Mouse (Mus musculus) Muller cell, postnatal 12 days (primary cell): Measurements from ENCODE around the gene Tmod1.

ENCODE experiments used
- DNase-seq: peaks from one replicate; pipeline ENCODE4 v3.0.0-alpha.2; 2015; ENCODE audit errors: inconsistent ontology term

Gene Tmod1

DNA sequence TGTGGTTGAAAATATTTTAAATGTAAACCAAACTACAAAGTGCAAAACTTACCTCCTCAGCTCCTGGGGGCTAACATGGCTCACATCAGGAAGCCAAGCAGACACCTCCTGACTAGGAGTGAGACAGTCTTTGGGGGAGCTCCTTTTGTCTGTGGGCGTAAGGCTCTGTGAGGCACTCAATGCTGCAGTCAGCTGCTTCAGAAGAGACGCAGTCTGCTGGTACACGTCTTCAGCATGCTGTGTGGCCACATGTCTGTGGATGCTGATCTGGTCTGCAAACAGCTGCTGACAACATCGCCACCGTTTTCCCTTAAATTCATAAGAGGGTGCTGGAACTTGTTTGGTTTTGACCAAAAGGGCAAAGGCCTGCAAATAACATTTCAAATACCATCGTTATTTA is 93.1 kb downstream of the Tmod1 start:
- no peak for DNase-seq

- peak; percentile 33 for DNase-seq
Measured at GRCm38 (mm10) chr4:46137629-46138286, 99.0 kb downstream of the Tmod1 start.

DNA sequence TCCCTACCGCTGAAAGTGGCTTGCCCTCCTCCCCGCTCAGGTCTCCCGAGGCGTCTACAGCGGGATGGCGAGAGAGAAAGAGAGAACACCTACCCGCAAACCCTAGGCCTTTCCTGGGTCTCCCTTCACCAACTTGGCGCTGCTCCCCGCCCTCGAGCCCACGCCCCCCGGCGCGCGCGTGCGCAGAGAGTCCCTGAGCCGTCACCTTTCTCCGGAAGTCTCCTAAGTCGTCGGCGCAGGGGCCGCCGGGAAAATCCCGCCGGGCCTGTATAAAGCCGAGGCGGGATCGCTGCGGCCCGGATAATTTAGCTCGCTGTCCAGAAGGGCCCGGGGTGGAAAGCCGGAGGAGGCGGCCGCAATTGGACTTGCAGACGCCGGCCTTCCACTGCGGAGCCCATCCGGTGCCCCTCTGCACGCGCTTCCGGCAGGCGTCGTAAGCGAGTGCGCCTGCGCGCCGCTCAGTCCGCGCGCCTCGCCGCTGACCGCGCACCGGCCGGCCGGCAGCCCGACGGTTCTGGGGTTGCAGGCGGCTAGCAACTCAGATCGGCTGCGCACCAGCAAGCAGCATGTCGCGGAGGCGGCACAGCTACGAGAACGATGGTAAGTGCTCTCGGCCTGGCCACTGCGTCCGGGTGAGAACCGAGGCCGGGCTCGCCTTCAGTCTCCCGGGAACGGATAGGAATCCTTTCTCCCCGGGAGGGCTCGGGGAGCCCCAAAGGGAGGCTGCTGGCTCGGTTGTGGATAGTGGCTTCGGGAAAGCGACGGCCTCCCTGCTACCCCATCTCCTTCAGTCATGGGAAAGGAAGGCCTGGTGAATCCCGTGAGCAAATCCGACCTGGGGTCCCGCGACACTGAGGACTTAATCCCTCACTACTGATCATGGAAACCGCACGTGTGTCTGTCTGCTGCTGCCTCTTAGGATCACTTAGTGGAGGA is 99.8 kb downstream of the Tmod1 start, which contains the start of the genes Ncbp1 and Tstd2:
TSS of gene Ncbp1 (plus strand) at position 327 of the 936 bp plus-strand sequence.
TSS of gene Tstd2 (minus strand) at position 408 of the 936 bp plus-strand sequence.
- peak; percentile 99 for DNase-seq

GRCm38 (mm10) chr4:46144323-46144722 is 105.6 kb downstream of the Tmod1 start:
- no peak for DNase-seq

- no peak for DNase-seq
Measured at GRCm38 (mm10) chr4:46146881-46147280, 108.1 kb downstream of the Tmod1 start.

GRCm38 (mm10) chr4:46151903-46152544 is 113.3 kb downstream of the Tmod1 start:
- no peak for DNase-seq

DNA sequence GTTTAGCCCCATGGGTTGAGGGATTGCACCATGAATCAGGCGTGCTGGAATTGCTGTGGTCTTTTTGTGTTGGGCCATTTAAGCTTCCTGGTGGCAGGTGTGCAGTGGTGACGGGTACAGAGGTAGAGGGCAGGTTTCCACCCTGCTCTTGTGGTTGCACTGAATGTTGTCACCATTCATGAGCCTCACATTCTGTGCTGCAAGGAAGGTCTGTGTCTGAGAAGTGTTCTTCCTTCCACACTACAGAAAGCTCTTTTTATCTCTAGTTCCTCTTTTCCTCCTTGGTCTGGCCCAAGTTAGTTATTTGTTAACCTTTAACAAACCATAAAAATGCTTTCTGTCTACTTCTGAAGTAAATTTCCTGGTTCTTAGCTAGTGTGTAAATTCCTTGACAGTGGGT is 125.3 kb downstream of the Tmod1 start:
- DNase-seq, result no peak
